Mouse (Mus musculus) kidney, postnatal 0 days (tissue): Measurements from ENCODE around the gene Atp5s. TPM values are rescaled to one million over a fixed set of nuclear protein-coding genes. Genes with fewer than 3 reads are reported as not detected.

Experiments
- ATAC-seq: fragments of 200-750 bp; cut with Nextera tagmentation; replicated peaks from 2 replicates; pipeline ENCODE4 v1.8.0; 2017; ENCODE audit warnings: low read depth, moderate number of reproducible peaks, moderate TSS enrichment, moderate library complexity; ENCODE audit not compliant: low FRiP score
- DNase-seq: peaks from one replicate; pipeline ENCODE4 v3.0.0-alpha.2; 2016; ENCODE audit warnings: low spot score
- H3K27ac ChIP-seq: fragments of 300-500 bp; sonication (generic); 2 replicates; pipeline ENCODE4 v1.5.1; 2014; ENCODE audit warnings: mild to moderate bottlenecking
- H3K27me3 ChIP-seq: fragments of 300-500 bp; sonication (generic); 2 replicates; pipeline ENCODE4 v1.6.1; 2014; ENCODE audit warnings: low read length, mixed read lengths; ENCODE audit not compliant: insufficient read depth
- H3K36me3 ChIP-seq: fragments of 300-500 bp; sonication (generic); 2 replicates; pipeline ENCODE4 v1.6.1; 2014; ENCODE audit warnings: low read length, mixed read lengths; ENCODE audit not compliant: insufficient read depth
- H3K4me1 ChIP-seq: fragments of 300-500 bp; sonication (generic); replicated peaks from 2 replicates; pipeline ENCODE4 v1.6.1; 2014; ENCODE audit warnings: antibody characterized with exemption, low read length, mixed read lengths; ENCODE audit not compliant: insufficient read depth
- H3K4me2 ChIP-seq: fragments of 300-500 bp; sonication (generic); 2 replicates; pipeline ENCODE4 v1.6.1; 2014; ENCODE audit warnings: mild to moderate bottlenecking, low read length, moderate library complexity, mixed read lengths
- H3K4me3 ChIP-seq: fragments of 300-500 bp; sonication (generic); replicated peaks from 2 replicates; pipeline ENCODE4 v1.5.1; 2014; ENCODE audit warnings: low read depth, low read length
- H3K9ac ChIP-seq: fragments of 300-500 bp; sonication (generic); 2 replicates; pipeline ENCODE4 v1.6.1; 2014; ENCODE audit warnings: low read depth, low read length
- H3K9me3 ChIP-seq: fragments of 300-500 bp; sonication (generic); replicated peaks from 2 replicates; pipeline ENCODE4 v1.6.1; 2016; ENCODE audit warnings: low read length, inconsistent platforms, mixed read lengths
- CTCF ChIP-seq: IDR thresholded peaks from 2 replicates; pipeline ENCODE4 v1.5.1; 2016; ENCODE audit warnings: antibody characterized with exemption, low read depth, mild to moderate bottlenecking, moderate library complexity
- WGBS: fragments of 180-500 bp; shearing (Covaris S2); extraction: QIAGEN DNeasy Blood & Tissue Kit; methylation state at CpG from one replicate; pipeline ENCODE4 v1.1.7; 2014; 5-methylcytosine and 5-hydroxymethylcytosine counted together
- polyA plus RNA-seq: library from polyadenylated mRNA; unstranded; fragments of >200 nt; fragmentation: Nextera tagmentation; extraction: Ambion mirVana; gene quantifications from 2 replicates; pipeline ENCODE4 v1.2.1, GENCODE M21; 2015

The Atp5s gene
- polyA plus RNA-seq = 29.5 and 32.9 TPM in 2 replicates

- Histone ChIP-seq H3K4me1 (no peaks in the 10 kb centered on the region; the same call in 1 of the 2 replicates), H3K27me3 (no peaks in the 10 kb centered on the region), H3K9ac (peak within 1 kb of the TSS; percentile 73), H3K36me3 (no peaks in the 10 kb centered on the region), H3K27ac (peak within 1 kb of the TSS; percentile 91), H3K4me3 (peak within 1 kb of the TSS; percentile 67), H3K9me3 (no peaks in the 10 kb centered on the region), H3K4me2 (peak within 1 kb of the TSS; percentile 92)
- ATAC-seq = peak; percentile 96
- WGBS = under 1% methylated on average over 60 of the region's 60 CpGs
- peak; percentile 98 for DNase-seq
- 0 out of 2 replicates have a peak, but pooled peaks have one; percentile 5 for TF ChIP-seq CTCF
Observed at GRCm38 (mm10) chr12:69724711-69725460, at the start of gene Atp5s, which contains the start of gene L2hgdh. Gene Atp5s (plus strand): TSS chr12:69724950. Gene L2hgdh (minus strand): TSS chr12:69724873.

- H3K9ac ChIP-seq = no peak overlapping the region
- H3K4me2 ChIP-seq = no peak overlapping the region
- no peaks in the 10 kb centered on the region for H3K9me3 ChIP-seq
- no peak overlapping the region for H3K27ac ChIP-seq
- 90% methylated on average over 4 of the region's 4 CpGs for WGBS
- H3K4me3 ChIP-seq = no peak overlapping the region
- TF ChIP-seq CTCF = no peak
- peaks cover 9% of the 10 kb centered on the region; the same call in 1 of the 2 replicates for H3K4me1 ChIP-seq
- H3K27me3 ChIP-seq = no peaks in the 10 kb centered on the region
- DNase-seq = no peak
- no peak for ATAC-seq
- H3K36me3 ChIP-seq = no peaks in the 10 kb centered on the region
Observed at GRCm38 (mm10) chr12:69676157-69676556, 48.6 kb upstream of the Atp5s start.

- no peak for TF ChIP-seq CTCF
- Histone ChIP-seq H3K4me2 (peak overlapping the region; percentile 81), H3K27ac (peak overlapping the region; percentile 96), H3K9me3 (no peaks in the 10 kb centered on the region), H3K4me3 (peak overlapping the region; percentile 91), H3K36me3 (no peaks in the 10 kb centered on the region), H3K4me1 (no peaks in the 10 kb centered on the region; the same call in 1 of the 2 replicates), H3K27me3 (no peaks in the 10 kb centered on the region), H3K9ac (peak overlapping the region; percentile 97)
- 1% methylated on average over 55 of the region's 56 CpGs for WGBS
- peak; percentile 61 for DNase-seq
- ATAC-seq = peak; percentile 53
Observed at GRCm38 (mm10) chr12:69680635-69681565, 43.9 kb upstream of the Atp5s start.

GRCm38 (mm10) chr12:69681566-69682061, 43.1 kb upstream of the Atp5s start, which contains the start of gene Sos2:
Gene Sos2 (minus strand): TSS chr12:69681852.
- Histone ChIP-seq H3K4me3 (peak within 1 kb of the TSS; percentile 91), H3K27ac (peak within 1 kb of the TSS; percentile 96), H3K9ac (peak within 1 kb of the TSS; percentile 97), H3K36me3 (no peaks in the 10 kb centered on the region), H3K9me3 (no peaks in the 10 kb centered on the region), H3K4me2 (peak within 1 kb of the TSS; percentile 81), H3K27me3 (no peaks in the 10 kb centered on the region), H3K4me1 (no peaks in the 10 kb centered on the region; the same call in 1 of the 2 replicates)
- ATAC-seq (peak; percentile 85), DNase-seq (peak; percentile 61)
- TF ChIP-seq CTCF = no peak
- WGBS = 0% methylated on average over 36 of the region's 85 CpGs

GRCm38 (mm10) chr12:69682065-69682787, 42.5 kb upstream of the Atp5s start:
- H3K9ac ChIP-seq = peak overlapping the region; percentile 97
- no peaks in the 10 kb centered on the region for H3K27me3 ChIP-seq
- H3K36me3 ChIP-seq = no peaks in the 10 kb centered on the region
- H3K4me1 ChIP-seq = no peaks in the 10 kb centered on the region; the same call in 1 of the 2 replicates
- H3K27ac ChIP-seq = peak overlapping the region; percentile 96
- H3K9me3 ChIP-seq = no peaks in the 10 kb centered on the region
- ATAC-seq (peak; percentile 91), DNase-seq (peak; percentile 86)
- H3K4me2 ChIP-seq = peak overlapping the region; percentile 81
- TF ChIP-seq CTCF = peak; percentile 15; the same call in 1 of the 2 replicates
- under 1% methylated on average over 51 of the region's 54 CpGs for WGBS
- peak overlapping the region; percentile 91 for H3K4me3 ChIP-seq
